Mouse (Mus musculus) thymus, postnatal 25 days (tissue): ENCODE measurements around the gene Tmem234.
"Not testable (repeated sequence)": the region's sequence is repeated elsewhere in the genome, so short reads cannot be mapped to it uniquely, and the experiment has no call there.

ENCODE experiments used
- DNase-seq: peaks from one replicate; pipeline ENCODE4 v3.0.0; 2022

The Tmem234 gene

GRCm38 (mm10) chr4:129600233-129601158, at the start of gene Tmem234, which contains the start of gene Eif3i:
Gene Tmem234, plus strand, starts transcription at chr4:129600668.
Gene Eif3i, minus strand, starts transcription at chr4:129600648.
- peak; percentile 85 for DNase-seq

GRCm38 (mm10) chr4:129554512-129554911, 46.0 kb upstream of the Tmem234 start:
- not testable (repeated sequence) for DNase-seq

GRCm38 (mm10) chr4:129555421-129555861, 45.0 kb upstream of the Tmem234 start:
- peak; percentile 48 for DNase-seq

DNA sequence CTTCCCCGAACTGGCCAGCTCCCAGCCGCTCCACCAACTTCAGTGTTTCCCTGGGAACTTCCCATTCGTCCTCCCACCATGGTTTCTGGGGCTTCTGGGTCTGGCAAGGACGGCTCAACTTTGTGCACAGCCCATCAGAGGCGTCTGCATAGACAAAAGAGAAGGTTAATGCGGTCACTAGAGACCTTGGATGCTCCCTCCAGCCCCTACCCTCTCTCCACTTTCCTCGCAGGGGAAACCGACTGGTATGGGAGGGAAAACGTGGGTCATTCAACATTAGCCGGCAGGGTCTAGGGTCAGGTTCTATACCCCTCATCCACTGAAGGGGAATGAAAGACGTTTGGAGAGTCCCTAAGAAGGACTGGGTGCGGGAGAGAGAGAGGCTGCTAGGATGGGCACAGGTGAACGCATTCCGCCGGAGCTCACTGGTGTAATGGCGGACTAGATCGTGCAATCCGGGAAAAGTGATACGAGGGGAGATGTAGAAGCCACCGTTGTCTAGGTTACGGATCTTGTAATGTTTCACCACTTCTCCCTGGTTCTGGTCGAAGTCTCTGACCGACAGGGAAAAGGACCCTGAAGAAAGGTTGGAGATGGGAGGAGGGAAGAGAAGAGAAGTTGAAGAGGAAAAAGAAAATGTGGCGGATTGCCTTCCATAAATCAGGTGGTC, 44.5 kb upstream of the Tmem234 start:
- DNase-seq = no peak

- DNase-seq = peak; percentile 94
Observed at GRCm38 (mm10) chr4:129556532-129557223, 43.8 kb upstream of the Tmem234 start.

- peak; percentile 52 for DNase-seq
Observed at GRCm38 (mm10) chr4:129557256-129557808, 43.1 kb upstream of the Tmem234 start.

GRCm38 (mm10) chr4:129558321-129558955, 42.0 kb upstream of the Tmem234 start:
- DNase-seq = peak; percentile 92

DNA sequence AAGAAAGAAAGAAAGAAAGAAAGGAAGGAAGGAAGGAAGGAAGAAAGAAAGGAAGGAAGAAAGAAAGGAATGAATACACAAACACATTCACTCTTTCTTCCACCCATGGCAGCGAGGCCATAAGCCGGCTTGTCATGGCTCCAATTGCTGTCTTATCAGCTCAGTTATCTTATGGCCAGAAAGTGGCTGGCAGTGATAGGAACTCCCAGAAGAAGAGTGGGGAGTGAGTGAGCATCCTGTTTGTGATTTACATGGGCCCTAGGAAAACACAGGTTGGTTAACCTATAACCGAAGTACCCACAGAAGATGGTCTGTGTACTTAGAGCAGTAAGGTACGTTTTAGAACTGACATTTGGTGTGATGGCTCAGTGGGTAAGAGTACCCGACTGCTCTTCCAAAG, 39.3 kb upstream of the Tmem234 start:
- DNase-seq = no peak

- DNase-seq = no peak
Observed at GRCm38 (mm10) chr4:129563718-129564117, 36.8 kb upstream of the Tmem234 start.

DNA sequence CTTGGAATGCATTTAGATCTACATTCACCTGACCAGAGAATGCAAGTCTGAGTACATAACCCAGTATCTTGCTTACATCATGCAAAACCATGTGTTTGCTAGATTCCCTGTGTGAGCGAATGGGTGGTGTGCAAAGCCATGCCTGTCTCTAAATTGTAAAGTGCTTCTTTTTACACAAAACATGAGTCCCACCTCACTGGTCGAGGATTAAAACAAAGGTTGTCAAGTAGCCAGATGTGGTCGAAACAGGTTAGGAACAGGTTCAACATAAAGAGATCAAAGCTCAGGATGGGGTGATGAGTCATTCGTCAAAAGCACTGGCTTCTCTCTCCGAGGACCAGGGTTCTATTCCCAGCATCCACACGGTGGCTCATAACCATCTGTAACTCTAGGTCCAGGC, 35.3 kb upstream of the Tmem234 start:
- DNase-seq = no peak

DNA sequence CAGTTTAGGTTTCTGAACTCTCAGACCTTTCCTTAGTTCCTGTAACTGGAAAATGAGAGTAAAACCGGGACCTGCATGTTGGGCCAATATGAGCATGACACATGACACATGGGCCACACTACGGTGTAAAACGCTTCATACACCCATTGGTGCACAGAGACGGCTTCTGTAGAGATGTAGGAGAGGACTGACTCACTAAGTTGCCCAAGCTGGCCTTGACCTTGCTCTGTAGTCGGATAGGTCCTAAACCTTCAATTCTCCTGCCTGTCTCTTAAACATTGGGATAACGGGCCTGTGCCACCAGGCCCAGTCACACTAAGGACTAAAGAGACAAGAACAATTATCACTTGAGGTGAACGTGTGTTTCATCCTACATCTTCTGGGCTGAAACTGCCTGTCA, 32.1 kb upstream of the Tmem234 start:
- no peak for DNase-seq

DNA sequence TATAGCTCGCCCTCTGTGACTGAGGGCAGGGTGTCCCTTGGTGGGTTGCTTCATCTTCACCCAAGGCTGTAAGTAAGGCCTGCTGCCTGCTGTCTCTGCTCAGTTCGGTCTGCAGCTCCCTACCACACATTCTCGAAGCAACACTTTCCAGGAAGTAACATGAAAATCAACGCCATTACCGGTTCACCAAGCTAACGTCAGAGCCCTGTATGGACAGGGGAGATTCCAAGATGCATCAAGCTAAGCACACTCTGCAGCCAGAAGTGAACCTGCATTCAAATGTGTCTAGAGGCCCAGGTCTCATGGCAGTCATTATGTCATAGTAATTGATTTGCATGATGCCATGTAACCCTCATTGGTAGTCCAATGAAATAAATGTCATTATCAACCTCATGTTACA, 30.4 kb upstream of the Tmem234 start:
- DNase-seq = no peak

DNA sequence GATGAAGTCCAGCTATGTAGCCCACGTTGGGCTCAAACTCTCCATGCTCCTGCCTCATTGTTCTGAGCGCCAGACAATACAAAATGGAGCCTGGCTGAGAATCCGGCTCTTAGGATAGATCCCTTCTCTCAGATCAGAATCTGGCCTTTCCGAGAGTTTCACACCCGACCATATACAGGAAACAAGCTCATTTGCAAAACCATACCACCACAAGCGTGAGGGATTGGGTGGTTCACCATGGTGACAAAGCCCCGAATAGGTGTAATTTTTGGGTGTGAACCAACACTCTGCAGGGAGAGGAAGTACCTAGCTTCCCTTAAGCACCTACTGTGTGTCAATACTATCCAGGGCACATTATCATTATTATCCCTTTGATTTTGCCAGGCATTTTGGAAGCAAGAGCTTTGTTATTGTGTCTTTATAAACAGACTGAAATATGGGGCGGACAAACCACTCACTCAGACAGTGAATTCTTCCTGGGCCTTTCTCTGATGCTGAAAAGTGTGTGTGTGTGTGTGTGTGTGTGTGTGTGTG, 28.9 kb upstream of the Tmem234 start:
- DNase-seq = peak; percentile 42

GRCm38 (mm10) chr4:129572236-129573092, 28.0 kb upstream of the Tmem234 start:
- no peak for DNase-seq

DNA sequence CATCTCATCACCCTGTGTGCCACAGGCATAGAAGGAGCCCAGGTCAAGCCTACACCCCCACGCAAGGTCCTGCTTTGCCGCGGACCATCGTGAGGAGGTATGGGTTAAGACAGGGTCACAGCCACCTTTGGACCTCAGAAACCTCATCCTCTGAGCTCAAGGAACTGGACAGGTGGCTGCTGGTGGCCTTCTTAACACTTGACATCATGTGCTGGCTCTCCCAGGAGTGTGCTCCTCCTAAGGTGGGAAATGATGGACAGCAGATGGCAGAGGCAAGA, 27.4 kb upstream of the Tmem234 start:
- peak; percentile 38 for DNase-seq

DNA sequence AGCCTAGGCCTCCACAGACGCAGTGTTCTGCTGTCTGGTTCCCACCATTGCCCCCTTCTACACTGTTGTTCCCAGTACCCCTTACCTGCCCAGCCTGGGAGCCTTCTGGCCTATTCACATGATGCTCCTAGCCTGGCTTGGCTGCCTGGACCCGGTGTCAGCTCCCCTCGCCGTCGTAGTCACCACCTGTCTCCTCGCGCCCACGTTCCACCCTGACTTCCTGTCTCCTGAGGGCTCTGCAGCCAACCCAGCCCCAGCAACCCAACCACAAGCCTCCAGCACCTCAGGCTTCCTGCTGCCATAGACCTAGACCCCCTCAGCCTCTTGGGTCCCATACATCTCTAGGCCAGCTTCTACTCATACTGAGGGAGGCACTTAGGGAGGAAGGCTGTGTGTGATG, 27.0 kb upstream of the Tmem234 start, which contains the start of gene Lck:
Gene Lck, minus strand, starts transcription at position 212 of the 400 bp plus-strand sequence.
- peak; percentile 89 for DNase-seq

GRCm38 (mm10) chr4:129575171-129575844, 25.2 kb upstream of the Tmem234 start:
- DNase-seq = peak; percentile 93

DNA sequence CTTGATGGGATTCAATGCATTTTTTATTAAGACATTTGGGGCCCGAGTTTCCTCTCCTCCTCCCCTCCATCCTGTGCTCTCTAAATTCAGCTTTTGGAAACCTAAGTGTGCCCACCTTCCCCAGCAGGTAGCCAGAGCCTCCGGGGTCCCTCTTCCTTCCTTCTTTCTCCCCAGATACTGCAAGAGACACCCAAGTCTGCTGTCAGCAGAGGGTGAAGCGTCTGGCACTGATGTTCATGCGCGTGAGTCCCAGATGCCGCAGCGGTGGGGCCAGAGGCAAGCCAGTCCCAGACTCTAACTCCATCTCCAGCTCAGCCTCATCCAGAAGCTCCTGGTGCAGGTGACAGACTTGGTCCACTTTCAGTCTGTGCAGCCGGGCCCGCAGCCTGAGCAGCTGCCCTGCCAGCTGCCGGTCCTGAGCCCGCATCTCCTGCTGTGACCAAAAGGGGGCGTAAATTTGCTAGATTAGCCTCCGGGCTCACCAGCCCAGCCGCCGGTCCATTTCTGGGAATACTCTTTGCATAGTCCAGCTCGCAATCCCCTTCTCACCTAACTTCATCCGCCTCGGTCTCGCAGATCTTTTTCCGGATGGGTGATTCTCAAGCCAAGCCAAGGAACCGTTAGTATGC, 23.5 kb upstream of the Tmem234 start:
- DNase-seq = peak; percentile 87

GRCm38 (mm10) chr4:129577688-129578087, 22.8 kb upstream of the Tmem234 start:
- DNase-seq = no peak

GRCm38 (mm10) chr4:129578466-129578865, 22.0 kb upstream of the Tmem234 start, which contains the start of gene Fam167b:
Gene Fam167b, minus strand, starts transcription at chr4:129578549.
- no peak for DNase-seq
